Mouse (Mus musculus) midbrain, embryonic 11.5 days (tissue): ENCODE measurements around the gene Zfp790. TPM values are rescaled to one million over a fixed set of nuclear protein-coding genes. Genes with fewer than 3 reads are reported as not detected.
A peak's percentile ranks its signal among the peaks of the same experiment; 100 is the strongest.

ENCODE experiments used
- ATAC-seq: fragments of 200-750 bp; cut with Nextera tagmentation; 2 replicates; pipeline ENCODE4 v1.8.0; 2017; ENCODE audit warnings: moderate TSS enrichment, moderate library complexity; ENCODE audit not compliant: low FRiP score
- DNase-seq: peaks from one replicate; pipeline ENCODE4 v3.0.0; 2015; ENCODE audit warnings: low spot score; ENCODE audit errors: missing footprints
- H3K27ac ChIP-seq: fragments of 300-500 bp; sonication (generic); 2 replicates; pipeline ENCODE4 v1.5.1; 2014; ENCODE audit warnings: low read depth, low read length
- H3K27me3 ChIP-seq: fragments of 300-500 bp; sonication (generic); 2 replicates; pipeline ENCODE4 v1.6.1; 2014; ENCODE audit warnings: mild to moderate bottlenecking, low read length, moderate library complexity, mixed read lengths; ENCODE audit not compliant: control insufficient read depth, insufficient read depth
- H3K36me3 ChIP-seq: fragments of 300-500 bp; sonication (generic); 2 replicates; pipeline ENCODE4 v1.6.1; 2014; ENCODE audit warnings: mild to moderate bottlenecking, low read length, moderate library complexity, mixed read lengths; ENCODE audit not compliant: control insufficient read depth, insufficient read depth
- H3K4me1 ChIP-seq: fragments of 300-500 bp; sonication (generic); 2 replicates; pipeline ENCODE4 v1.6.1; 2014; ENCODE audit warnings: low read length; ENCODE audit not compliant: control insufficient read depth, insufficient read depth
- H3K4me2 ChIP-seq: fragments of 300-500 bp; sonication (generic); 2 replicates; pipeline ENCODE4 v1.6.1; 2014; ENCODE audit warnings: mild to moderate bottlenecking, moderate library complexity
- H3K4me3 ChIP-seq: fragments of 300-500 bp; sonication (generic); 2 replicates; pipeline ENCODE4 v1.5.1; 2014; ENCODE audit warnings: low read depth, low read length
- H3K9ac ChIP-seq: fragments of 300-500 bp; sonication (generic); 2 replicates; pipeline ENCODE4 v1.6.1; 2014; ENCODE audit warnings: low read length
- H3K9me3 ChIP-seq: fragments of 300-500 bp; sonication (generic); 2 replicates; pipeline ENCODE4 v1.6.1; 2016; ENCODE audit warnings: low read length; ENCODE audit not compliant: control insufficient read depth
- WGBS: fragments of 180-500 bp; shearing (Covaris S2); extraction: QIAGEN DNeasy Blood & Tissue Kit; methylation state at CpG from one replicate; pipeline ENCODE4 v1.1.7; 2014; 5-methylcytosine and 5-hydroxymethylcytosine counted together
- polyA plus RNA-seq: library from polyadenylated mRNA; unstranded; fragments of >200 nt; fragmentation: Nextera tagmentation; extraction: Ambion mirVana; gene quantifications from 2 replicates; pipeline ENCODE4 v1.2.1, GENCODE M21; 2014

Zfp790 gene
- polyA plus RNA-seq, 1 experiment from 2014 or later = 20.6 TPM

DNA sequence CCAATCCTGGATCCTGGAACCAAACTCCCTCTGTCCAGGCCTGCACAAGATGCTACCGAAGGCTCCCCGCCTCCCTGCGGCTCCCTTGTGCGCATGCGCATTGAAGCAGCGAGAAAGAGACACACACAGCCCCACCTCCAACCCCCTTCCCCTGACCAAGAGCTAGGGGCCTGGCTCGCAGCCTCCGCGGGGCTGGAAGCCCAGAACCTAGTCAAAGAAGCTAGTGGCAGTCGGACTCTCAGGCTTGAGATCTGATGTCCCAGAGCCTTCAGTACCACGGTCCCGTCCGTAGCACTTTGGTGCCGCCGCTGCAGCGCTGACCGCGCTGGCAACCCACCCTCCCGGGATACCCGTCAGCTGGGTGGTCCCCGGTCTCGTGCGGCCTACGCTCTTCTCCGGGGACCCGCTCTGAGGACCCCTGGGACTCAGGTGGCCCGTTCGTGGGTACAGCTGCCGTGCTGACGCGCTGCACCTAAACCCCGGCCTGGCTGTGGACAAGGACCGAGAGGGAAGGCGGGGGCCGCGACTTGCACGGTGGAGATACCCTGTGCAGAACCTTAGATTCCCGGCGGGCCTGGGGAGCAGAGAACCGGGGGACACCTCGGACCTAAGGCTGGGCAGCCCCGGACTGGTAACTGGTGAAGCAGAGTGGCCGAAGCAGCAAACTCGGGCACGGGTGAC, 31.9 kb upstream of the Zfp790 start, which contains the start of gene Zfp30:
TSS of gene Zfp30 (plus strand) at position 128 of the 681 bp plus-strand sequence.
- Histone ChIP-seq H3K9me3 (no peaks in the 10 kb centered on the region), H3K36me3 (no peaks in the 10 kb centered on the region), H3K9ac (peak within 1 kb of the TSS; percentile 94), H3K4me3 (peak within 1 kb of the TSS; percentile 79), H3K4me2 (peak within 1 kb of the TSS; percentile 82), H3K27me3 (no peaks in the 10 kb centered on the region), H3K4me1 (peaks cover 11% of the 10 kb centered on the region), H3K27ac (peak within 1 kb of the TSS; percentile 83)
- ATAC-seq = peak; percentile 96
- peak; percentile 98 for DNase-seq
- under 1% methylated on average over 45 of the region's 45 CpGs for WGBS

DNA sequence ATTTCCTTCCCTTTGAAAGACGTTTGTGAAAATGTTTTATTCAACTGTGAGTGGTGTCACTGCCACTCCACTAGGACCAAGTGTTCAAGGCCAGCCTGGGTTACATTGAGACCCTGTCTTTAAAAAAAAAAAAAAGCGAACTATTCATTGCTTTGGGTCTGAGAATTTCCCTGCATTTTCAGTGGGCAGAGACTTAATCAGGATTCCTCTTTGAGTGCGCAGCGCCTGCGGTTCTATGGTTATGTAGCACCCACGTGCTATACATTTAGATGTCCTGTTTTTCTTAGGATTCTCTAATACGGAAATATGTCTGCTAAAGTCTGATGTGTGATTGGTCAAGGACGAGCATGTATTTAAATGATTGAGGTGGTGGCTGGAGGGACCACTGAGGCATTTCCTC, 30.9 kb upstream of the Zfp790 start:
- WGBS = 64% methylated on average over 8 of the region's 8 CpGs
- Histone ChIP-seq H3K4me3 (peak overlapping the region; percentile 79), H3K9ac (peak overlapping the region; percentile 49), H3K27me3 (no peaks in the 10 kb centered on the region), H3K4me1 (peaks cover 11% of the 10 kb centered on the region), H3K9me3 (no peaks in the 10 kb centered on the region), H3K36me3 (peaks cover 8% of the 10 kb centered on the region; the same call in 1 of the 2 replicates), H3K4me2 (peak overlapping the region; percentile 82), H3K27ac (no peak overlapping the region)
- DNase-seq = no peak
- no peak for ATAC-seq

DNA sequence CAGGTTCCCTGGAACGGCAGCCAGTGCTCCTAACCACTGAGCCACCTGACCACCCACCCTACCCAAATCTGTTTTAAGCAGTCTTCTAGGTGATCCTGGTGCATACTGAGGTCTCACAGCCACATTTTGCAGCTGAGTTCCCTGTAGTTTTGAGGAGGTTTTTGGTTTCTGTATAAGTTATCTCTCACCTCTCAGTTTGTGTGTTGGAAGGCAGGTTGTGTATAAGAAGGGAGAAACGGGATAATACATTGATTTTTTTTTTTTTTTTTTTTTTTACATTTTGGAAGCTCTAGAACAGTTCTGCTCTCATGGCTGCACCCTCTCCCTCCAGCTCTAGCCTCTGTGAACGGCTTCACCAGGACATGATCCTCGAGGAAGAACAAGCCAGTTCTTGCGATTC, 30.0 kb upstream of the Zfp790 start:
- Histone ChIP-seq H3K9me3 (no peaks in the 10 kb centered on the region), H3K4me1 (peaks cover 11% of the 10 kb centered on the region), H3K4me2 (peak overlapping the region; percentile 82), H3K9ac (no peak overlapping the region; the same call in 1 of the 2 replicates), H3K4me3 (peak overlapping the region; percentile 79), H3K27me3 (no peaks in the 10 kb centered on the region), H3K36me3 (peaks cover 8% of the 10 kb centered on the region; the same call in 1 of the 2 replicates), H3K27ac (no peak overlapping the region)
- 80% methylated on average over 5 of the region's 5 CpGs for WGBS
- DNase-seq = no peak
- no peak for ATAC-seq

GRCm38 (mm10) chr7:29792906-29793305, 23.0 kb upstream of the Zfp790 start:
- no peak overlapping the region for H3K4me3 ChIP-seq
- ATAC-seq (no peak), DNase-seq (no peak)
- H3K4me1 ChIP-seq = no peaks in the 10 kb centered on the region
- H3K9me3 ChIP-seq = no peaks in the 10 kb centered on the region
- H3K27ac ChIP-seq = no peak overlapping the region
- WGBS = 29% methylated on average over 27 of the region's 27 CpGs
- no peak overlapping the region for H3K4me2 ChIP-seq
- no peak overlapping the region for H3K9ac ChIP-seq
- H3K36me3 ChIP-seq = peaks cover 25% of the 10 kb centered on the region
- no peaks in the 10 kb centered on the region; the same call in 1 of the 2 replicates for H3K27me3 ChIP-seq

GRCm38 (mm10) chr7:29807046-29807445, 8.9 kb upstream of the Zfp790 start:
- 82% methylated on average over 5 of the region's 5 CpGs for WGBS
- Histone ChIP-seq H3K27ac (no peak overlapping the region), H3K9me3 (no peaks in the 10 kb centered on the region), H3K4me2 (no peak overlapping the region), H3K36me3 (no peaks in the 10 kb centered on the region), H3K4me1 (no peaks in the 10 kb centered on the region), H3K4me3 (no peak overlapping the region), H3K27me3 (no peaks in the 10 kb centered on the region), H3K9ac (no peak overlapping the region)
- ATAC-seq (no peak), DNase-seq (no peak)

DNA sequence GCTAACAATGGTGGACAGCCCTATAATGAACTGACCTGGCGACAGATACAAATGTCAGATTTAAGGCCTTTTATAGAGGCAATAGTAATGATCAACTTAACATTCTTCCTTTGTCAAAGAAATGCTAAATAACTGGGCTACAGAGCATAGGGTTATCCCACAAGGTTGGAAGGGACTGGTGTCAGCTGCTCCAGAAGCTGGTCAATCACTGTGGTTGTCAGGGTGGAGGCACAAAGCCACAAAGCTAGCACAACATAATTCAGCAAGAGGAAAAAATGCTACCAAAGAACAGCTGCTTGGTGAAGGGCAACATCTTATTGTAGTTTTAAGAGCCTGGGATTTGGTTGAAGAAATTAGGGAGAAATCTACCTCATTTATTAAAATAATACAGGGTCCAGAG, 3.7 kb upstream of the Zfp790 start:
- no peak overlapping the region for H3K4me3 ChIP-seq
- no peak overlapping the region for H3K27ac ChIP-seq
- H3K4me2 ChIP-seq = no peak overlapping the region
- DNase-seq = no peak
- H3K9ac ChIP-seq = no peak overlapping the region
- H3K27me3 ChIP-seq = no peaks in the 10 kb centered on the region
- WGBS = 88% methylated on average over 1 of the region's 1 CpGs
- H3K4me1 ChIP-seq = peaks cover 15% of the 10 kb centered on the region
- H3K9me3 ChIP-seq = no peaks in the 10 kb centered on the region
- H3K36me3 ChIP-seq = no peaks in the 10 kb centered on the region
- no peak for ATAC-seq

DNA sequence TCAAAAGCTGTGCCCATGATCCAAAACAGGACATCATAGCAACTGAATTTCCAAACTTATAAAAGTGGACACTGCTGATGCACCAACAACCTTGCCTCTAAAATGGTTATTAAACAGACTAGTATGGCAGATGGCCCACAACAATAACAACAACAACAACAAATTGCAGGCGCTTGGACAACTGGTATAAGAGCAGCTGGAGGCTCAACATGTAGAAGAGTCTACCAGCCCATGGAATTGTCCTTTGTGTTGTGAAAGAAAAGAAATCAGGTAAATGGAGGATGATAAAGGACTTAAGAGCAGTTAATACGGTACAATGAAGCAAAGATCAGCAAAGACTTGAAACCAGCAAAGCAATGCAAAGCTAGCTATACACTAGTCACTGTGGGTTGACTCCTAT, 1.5 kb upstream of the Zfp790 start:
- Histone ChIP-seq H3K4me1 (peaks cover 17% of the 10 kb centered on the region), H3K36me3 (no peaks in the 10 kb centered on the region), H3K4me2 (peak overlapping the region; percentile 76), H3K27ac (no peak overlapping the region), H3K27me3 (no peaks in the 10 kb centered on the region), H3K9ac (no peak overlapping the region), H3K4me3 (no peak overlapping the region), H3K9me3 (no peaks in the 10 kb centered on the region)
- WGBS = 88% methylated on average over 2 of the region's 2 CpGs
- DNase-seq = peak; percentile 59
- ATAC-seq = no peak

DNA sequence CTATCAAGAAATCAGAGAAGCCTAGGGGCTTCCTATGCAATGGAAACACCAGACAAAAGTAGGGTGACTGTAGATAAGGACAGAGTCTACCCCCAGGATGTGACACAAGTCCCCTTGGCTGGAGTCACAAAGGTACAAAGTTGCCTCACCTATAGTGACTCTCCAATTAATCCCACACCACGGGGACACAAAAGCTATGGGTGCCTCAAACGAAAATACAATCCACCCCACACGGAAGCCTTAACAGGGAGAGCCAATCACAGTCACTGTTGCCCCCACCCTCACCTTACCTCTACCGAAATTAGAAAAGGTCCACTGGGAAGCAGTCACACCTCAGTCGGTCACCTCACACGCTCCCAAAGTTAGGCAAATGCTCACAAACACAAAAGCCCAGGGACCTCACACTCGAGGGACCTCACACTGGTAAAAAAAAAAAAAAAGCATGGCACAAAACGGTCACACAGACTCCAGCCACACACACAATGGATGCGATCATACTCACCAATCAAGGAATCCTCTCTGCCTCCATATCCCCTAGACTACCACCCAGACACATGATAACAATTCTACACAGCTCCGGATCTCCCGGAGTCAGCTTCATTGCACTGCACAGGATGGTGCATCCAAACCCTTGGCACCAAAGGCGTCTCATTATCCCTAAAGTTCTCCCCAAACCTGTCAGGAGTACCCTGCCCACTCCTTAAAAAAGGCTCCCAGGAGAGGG, 691 bp upstream of the Zfp790 start:
- ATAC-seq (peak; percentile 54), DNase-seq (peak; percentile 83)
- Histone ChIP-seq H3K27me3 (no peaks in the 10 kb centered on the region), H3K36me3 (no peaks in the 10 kb centered on the region), H3K4me2 (peak overlapping the region; percentile 76), H3K4me3 (peak overlapping the region; percentile 75), H3K4me1 (peaks cover 17% of the 10 kb centered on the region), H3K9me3 (no peaks in the 10 kb centered on the region), H3K27ac (no peak overlapping the region; the same call in 1 of the 2 replicates), H3K9ac (peak overlapping the region; percentile 77)
- WGBS = 5% methylated on average over 12 of the region's 12 CpGs

DNA sequence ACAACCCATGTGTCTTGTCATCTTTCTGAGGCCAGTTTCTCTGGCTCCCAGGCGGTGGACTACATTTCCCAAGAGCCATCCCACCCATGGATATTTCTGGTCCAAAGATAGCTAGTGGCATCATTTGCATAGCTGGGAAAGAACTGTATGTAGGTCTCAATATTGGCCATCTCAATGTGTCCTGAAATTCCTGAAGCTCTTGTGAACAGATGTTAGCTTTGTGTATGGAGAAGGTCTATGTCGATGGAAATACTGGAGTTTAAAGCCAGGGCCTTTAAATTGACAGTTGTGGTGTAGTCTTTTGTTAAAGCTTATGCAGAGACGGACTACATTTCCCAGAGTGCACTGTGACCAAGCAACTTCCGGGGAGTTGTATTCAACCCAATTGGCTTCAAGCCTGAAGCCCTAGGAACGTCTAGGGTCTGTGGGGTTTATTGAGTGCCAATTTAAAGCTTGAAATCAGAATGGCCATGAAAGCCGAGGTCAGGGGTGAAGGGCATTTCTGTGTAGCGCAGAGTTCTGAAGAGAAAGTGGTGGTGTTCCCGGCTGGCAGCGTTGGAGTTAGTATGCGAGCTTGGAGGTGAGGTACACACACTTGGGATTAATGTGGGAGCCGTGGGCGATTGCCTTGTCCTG, 2.8 kb downstream of the Zfp790 start:
- Histone ChIP-seq H3K27me3 (no peaks in the 10 kb centered on the region), H3K4me3 (peak overlapping the region; percentile 52), H3K4me1 (peaks cover 17% of the 10 kb centered on the region), H3K36me3 (no peaks in the 10 kb centered on the region), H3K9ac (peak overlapping the region; percentile 67), H3K4me2 (peak overlapping the region; percentile 63), H3K27ac (no peak overlapping the region), H3K9me3 (no peaks in the 10 kb centered on the region)
- WGBS = 4% methylated on average over 12 of the region's 12 CpGs
- ATAC-seq (peak; percentile 84), DNase-seq (peak; percentile 99)
